In the genomic region with DNA sequence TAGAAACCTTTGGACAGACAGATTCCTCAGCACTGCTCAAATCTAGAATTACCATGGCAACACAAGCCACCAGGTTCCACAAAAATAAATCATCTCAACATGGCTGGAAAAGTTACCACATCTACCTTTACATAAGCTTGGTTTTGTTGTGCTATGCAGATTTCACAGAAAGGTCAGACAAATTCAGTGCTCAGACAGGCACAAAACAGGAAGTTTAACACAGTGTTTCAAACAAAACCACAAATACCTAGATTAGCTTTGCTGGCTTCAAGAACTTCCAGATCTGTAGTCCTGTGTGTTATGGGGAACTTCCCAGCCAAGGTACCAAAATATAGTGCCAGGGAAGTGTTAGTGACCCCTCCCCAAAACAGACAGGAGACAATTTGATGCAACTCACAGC, we compare ENCODE assay signal across 1 mouse cellular context.
TF ChIP-seq lines count a peak whose summit lies in the region.

No protein-coding gene starts in this region.

TF ChIP-seq in MEL, 35 proteins besides CTCF, POLR2A, EP300 and RAD21 (continued from another document):
- no peak for TF ChIP-seq CHD2 (IDR thresholded peaks at IDR 0.05; ENCODE audit: low read length)
- TF ChIP-seq ZKSCAN1 (IDR thresholded peaks at IDR 0.05; ENCODE audit: low read depth, low read length), result no peak
- no peak for TF ChIP-seq MAFK (IDR thresholded peaks at IDR 0.05; ENCODE audit: borderline replicate concordance, low read depth, low read length)
- TF ChIP-seq POLR2AphosphoS5 (IDR thresholded peaks at IDR 0.05; ENCODE audit: borderline replicate concordance, low read depth, low read length), result no peak
- TF ChIP-seq TAL1 (IDR thresholded peaks at IDR 0.05; ENCODE audit: low read length), result no peak
- TF ChIP-seq ZMIZ1 (IDR thresholded peaks at IDR 0.05; ENCODE audit: low read depth, low read length), result no peak
